Mouse (Mus musculus) ES-Bruce4 (cell line): Measurements from ENCODE around the gene Tnks2.

Experiments used
- CTCF ChIP-seq: IDR thresholded peaks from one replicate; pipeline ENCODE4 v1.8.1; 2011; ENCODE audit warnings: low read depth, low read length
- EP300 ChIP-seq: IDR thresholded peaks from 2 replicates; pipeline ENCODE4 v1.6.1; 2011; ENCODE audit warnings: low read depth, low read length; ENCODE audit not compliant: insufficient read depth
- POLR2A ChIP-seq: IDR thresholded peaks from one replicate; pipeline ENCODE4 v1.8.1; 2011; ENCODE audit warnings: low read length; ENCODE audit not compliant: insufficient read depth

GRCm38 (mm10) chr19:36806842-36807241 lies 27.2 kb upstream of the Tnks2 start:
- TF ChIP-seq POLR2A (no peak), CTCF (no peak), EP300 (no peak)
